Mouse (Mus musculus): ENCODE data around the gene Trpv3.
A peak's percentile ranks its signal among the peaks of the same experiment; 100 is the strongest.

Trpv3 gene

DNA sequence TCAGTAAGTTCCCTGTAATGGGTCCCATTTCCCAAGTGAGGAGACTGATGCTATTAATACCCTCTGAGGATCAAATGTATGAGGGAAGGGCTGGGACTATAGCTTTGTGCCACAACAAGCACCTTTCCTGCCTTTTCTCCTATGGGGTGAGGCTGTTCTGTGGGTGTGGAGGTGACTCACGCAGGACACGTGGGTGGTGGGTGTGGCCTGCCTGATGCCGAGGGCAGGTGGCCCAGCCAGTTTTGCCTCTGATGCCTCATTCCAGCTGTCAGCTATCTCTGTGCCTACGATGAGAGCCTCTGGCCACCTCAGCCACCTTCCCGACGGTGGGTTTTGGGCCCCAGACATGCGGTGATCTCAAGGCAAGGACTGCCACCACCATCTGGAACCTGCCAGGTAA lies at the start of gene Trpv3:
Gene Trpv3, plus strand, starts transcription at position 122 of the 400 bp plus-strand sequence.
- DNase-seq (ENCODE audit: low spot score in 2 of 2), result no peak

DNA sequence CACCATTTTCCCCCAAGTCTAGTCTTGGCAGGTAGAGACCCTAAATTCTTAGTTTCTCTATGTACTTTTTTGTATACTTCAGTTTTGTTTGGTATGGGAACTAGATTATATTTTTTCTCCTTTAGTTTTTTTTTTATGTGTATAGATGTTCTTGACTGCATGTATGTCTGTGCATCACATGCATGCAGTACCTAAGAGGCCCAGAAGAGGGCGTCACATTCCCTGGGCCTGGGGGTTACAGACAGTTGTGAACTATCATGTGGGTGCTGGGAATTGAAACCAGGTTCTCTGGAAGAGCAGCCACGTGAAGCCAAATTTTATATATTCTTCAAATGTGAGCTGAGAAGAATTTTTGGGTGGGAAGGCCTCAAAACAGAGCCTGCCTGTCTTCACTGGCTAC lies 47.5 kb upstream of the Trpv3 start:
- no peak for DNase-seq (ENCODE audit: low spot score in 2 of 2)

DNA sequence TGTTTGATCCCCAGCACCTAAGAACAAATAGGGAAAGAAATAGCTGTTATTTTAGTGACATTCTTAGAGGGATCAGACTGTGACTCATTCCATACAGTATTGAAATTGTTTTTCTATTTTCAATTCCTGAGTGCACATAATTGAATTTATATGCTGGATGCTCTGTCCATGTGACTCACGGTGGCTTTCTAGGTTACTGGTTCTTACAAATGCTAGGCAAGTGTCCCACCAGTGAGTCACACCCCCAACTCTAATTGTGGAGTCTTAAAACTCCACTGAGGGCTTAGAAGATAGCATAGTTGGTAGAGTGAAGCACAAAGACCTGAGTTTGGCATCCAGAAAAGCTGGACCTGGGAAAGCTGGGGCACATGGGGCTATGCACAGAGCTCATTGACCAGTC lies 46.5 kb upstream of the Trpv3 start:
- DNase-seq (ENCODE audit: low spot score in 2 of 2), result no peak

DNA sequence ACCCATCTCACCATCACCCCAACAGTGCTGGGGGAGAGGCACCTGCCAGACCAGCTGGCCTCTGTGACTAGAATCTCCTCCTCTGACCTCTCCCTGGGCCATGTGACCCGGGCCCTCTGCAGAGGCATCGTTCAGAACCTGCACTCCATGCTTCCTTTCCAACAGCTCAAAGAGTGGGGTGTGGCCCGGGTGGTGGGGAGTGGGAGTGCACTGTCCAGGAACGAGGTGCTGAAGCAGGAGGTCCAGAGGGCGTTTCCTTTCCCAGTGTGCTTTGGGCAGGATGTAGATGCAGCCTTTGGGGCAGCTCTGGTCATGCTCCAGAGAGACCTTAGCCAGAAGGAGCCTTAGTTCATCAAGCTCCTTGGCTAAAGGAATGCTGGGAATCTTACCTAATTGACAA lies 44.3 kb upstream of the Trpv3 start:
- no peak for DNase-seq (ENCODE audit: low spot score in 2 of 2)

DNA sequence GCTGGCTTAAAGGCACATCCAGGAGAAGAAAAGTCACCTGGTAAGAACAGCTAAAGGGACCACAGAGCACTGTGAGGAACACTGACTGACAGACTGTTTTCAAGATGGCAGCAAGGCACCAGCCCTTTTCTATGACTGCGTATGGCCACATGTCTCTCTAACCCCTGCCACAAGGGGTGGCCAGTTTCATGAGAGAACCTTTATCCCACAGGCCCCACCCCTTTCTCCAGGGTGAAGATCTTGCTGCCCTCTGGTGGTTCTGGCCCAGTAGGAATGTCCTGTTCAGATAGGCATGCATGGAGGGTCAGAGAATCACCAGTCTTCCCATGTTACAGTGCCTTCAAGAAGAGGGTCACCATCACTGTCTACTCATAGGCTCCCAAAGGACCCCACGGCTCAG lies 43.2 kb upstream of the Trpv3 start:
- DNase-seq (ENCODE audit: low spot score in 2 of 2), result peak in 1 of 2 experiments; percentile 6

DNA sequence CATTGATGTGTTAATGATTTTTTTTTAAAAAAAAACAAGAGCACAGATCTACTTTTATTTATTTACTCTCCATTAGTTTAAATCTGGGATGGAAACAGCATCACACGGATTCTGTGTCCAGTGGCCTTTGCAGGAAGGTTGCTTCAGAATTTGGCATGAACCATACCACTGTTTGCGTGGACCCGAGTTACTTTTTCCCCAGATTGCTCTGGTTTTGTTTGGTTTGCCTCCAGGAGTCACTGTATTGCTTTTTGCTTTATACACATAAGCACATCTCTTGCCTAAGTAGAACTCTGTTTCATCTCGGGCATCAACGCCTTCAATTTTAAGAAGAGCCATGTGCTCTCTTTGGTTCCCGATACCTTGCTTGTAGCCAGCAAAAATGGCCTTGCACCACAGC lies 41.3 kb upstream of the Trpv3 start:
- no peak for DNase-seq (ENCODE audit: low spot score in 2 of 2)

DNA sequence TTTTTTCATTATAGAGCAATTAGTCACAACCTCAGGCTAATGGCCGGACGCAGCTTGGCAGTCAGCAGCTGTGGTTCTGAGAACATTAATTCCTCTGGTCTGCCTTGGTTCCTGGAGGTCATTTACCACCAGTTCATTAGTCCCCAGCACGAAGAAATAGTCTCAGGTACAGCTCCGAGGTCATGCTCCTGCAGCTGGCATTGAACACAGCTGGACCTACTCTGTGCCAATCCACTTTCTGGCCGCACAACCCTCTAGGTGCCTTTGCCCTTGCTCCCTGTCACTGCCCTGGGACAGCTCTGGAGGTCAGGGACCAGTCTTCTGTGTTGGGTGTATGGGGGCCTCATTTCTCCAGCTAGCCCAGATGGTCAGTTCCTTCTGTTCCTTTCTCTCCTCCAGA lies 38.3 kb upstream of the Trpv3 start:
- no peak for DNase-seq (ENCODE audit: low spot score in 2 of 2)

DNA sequence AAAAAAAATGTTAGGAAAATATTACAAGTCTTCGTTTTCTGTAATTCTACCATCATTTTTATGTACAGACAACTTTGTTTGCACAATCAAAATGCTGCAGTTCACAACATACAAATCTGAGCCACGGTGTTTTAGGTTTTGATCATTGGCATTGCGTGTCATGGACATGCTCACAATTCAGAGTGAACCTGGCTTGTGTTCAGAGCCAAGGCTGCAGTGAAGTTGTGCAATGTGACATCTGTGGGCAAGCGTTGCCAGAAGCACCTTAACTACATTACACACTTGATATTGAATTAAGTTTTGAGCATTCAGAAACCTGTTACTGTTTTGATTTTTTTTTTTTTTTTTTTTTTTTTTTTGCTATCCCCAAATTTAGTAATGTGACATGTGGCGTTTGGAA lies 37.1 kb upstream of the Trpv3 start:
- DNase-seq (ENCODE audit: low spot score in 2 of 2), result no peak

DNA sequence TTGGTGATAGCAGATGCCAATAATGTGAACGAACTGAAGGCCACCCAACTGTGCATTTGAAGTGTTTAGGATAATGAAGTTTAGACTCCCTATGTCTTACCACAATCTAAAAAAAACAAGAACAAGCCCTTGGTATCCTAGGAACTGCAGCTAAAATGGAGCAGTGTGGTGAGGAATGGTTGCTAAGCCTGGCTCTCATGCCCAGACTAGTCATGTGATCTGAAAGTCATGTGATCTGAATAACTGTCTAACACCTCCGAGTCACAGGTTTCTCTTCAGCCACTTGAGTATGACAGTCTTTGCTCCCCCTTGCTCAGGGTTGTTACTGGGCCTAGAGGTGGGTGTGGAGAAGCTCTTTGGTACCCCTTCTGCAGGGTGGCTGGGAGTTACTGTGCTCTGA lies 34.7 kb upstream of the Trpv3 start:
- DNase-seq (ENCODE audit: low spot score in 2 of 2), result peak in 1 of 2 experiments; percentile 2

DNA sequence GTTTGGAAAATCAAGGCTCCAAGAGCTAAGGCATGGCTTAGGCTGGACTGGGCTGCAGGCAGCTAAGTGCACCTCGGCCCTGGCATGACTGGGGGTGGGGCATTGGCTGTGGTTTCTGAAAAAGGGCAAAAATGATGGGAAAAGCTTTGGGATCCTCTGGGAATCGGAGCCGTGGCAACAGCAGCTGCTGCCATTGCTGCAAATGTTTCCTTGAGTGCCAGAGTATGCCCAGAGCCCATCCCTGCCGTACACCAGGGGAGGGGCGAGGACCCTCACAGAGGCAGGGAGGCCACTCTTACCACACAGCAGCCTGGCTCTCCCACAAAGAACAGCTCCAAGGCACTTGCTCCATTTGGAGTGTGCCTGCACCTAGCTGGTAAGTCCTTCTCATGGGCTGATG lies 33.2 kb upstream of the Trpv3 start, which contains the start of gene Trpv1:
Gene Trpv1, plus strand, starts transcription at position 301 of the 400 bp plus-strand sequence.
- no peak for DNase-seq (ENCODE audit: low spot score in 2 of 2)

DNA sequence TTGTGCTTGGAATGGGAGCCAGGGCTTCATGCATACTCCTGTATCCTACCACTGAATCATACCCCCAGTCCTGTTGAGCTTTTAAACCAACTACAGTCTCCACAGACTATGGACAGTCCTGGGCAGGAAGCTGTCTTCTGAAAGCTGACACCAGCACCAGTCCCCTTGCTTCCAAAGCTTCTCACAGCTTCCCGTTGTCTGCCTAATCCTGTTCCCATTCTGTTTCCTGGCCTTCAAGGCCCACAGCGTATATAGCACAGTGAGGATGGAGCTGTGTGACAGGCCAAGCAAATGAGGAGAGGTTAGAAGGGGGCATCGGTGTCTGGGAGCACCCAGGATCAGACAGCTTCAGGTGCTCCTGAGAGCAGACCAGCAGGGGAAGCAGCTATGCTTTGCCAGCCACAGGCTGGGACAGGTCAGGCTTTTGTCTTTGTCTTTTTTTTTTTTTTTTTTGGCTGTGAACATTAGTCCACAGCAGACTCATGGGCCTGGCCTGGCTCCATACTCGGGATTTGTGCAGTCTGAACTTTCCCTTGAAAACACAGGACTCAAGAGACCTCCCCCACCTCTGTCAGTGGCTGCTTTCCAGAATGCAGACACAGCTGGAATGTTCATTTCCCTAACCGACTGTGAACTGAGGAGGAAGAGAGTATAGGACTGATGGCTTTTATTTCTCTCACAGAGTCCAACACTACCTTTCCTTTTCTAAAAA lies 31.0 kb upstream of the Trpv3 start:
- DNase-seq (ENCODE audit: low spot score in 2 of 2), result no peak

DNA sequence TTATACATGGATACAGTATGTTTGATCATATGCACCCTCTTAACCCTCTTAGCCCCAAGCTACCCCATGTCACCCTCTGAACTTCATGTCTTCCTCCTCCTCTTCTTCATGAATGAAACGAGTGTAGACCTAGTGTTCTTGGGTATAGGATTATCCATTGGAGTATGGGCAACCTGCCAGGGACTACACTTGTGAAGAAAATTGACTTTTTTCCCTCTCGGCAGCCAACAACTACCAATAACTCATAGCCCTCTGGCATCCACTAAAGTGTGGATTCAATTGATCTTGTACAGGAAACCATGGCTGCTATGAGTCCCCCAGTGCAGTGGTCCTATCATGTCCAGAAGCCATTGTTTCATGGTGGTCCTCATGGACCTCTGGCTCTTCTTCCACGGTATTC lies 30.5 kb upstream of the Trpv3 start:
- no peak for DNase-seq (ENCODE audit: low spot score in 2 of 2)

DNA sequence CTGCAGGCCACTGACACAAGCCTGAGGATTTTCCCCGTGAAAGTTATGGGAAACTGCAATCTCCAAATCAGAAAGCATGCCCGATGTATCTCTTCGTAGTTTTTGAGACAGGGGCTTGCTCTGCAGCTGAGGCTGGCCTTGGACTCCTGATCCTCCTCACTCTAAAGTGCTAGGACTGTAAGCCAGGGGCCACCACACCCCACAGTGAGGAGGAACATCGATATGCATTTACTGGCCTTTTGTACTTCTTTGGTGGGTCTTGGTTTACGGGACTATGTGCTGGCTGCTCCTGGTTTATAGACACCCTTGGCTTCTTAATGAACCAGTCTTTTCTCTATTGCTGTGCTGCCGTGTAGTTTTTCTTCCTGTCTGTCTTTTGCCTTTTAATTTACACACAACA lies 25.0 kb upstream of the Trpv3 start:
- DNase-seq (ENCODE audit: low spot score in 2 of 2), result no peak

DNA sequence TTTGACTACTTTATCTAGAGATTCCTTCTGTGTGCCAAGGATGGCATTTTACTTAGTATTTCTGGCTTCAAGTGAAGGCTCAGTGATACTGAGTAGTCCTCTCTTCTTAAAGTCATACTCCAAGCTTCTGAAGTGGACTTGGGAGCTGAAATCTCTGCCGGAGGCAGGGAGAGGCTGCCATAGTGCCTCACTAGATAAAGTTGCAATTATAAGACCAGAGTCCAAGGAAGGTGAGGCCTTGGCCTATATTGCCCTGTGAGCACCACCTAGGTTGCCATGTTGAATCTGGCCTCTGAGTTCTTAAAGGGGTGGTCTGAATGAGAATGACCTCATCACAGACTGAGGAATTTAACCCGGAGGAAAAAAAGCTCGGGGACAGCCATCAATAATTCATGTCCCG lies 24.4 kb upstream of the Trpv3 start:
- DNase-seq (ENCODE audit: low spot score in 2 of 2), result no peak

DNA sequence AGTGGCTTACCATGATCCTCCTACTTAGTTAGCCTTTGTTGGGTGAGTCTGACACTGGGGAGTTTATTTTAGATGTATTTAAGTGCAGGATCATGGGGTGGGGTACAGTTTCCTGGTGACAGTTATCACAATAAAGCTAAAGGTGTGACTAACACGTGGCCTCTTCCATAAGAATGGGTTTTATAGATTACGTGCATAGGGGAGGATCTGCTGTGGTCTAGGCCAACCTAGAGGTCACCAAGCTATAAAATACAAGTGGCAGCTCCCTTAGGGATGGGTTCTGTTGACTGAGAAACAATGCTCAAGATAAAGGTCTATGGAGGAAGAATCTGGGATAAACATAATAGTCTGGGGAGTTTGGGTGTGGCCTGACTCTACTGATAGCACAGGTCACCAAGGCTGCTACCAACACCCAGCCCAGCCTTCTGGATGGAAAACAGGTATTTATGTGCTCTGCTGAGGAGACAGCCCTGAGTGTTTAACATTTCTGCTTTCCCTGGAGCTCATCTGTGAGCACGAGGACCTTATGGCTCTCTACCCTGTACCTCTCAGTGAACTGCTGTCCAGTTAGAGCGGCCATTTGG lies 9.7 kb upstream of the Trpv3 start:
- no peak for DNase-seq (ENCODE audit: low spot score in 2 of 2)

DNA sequence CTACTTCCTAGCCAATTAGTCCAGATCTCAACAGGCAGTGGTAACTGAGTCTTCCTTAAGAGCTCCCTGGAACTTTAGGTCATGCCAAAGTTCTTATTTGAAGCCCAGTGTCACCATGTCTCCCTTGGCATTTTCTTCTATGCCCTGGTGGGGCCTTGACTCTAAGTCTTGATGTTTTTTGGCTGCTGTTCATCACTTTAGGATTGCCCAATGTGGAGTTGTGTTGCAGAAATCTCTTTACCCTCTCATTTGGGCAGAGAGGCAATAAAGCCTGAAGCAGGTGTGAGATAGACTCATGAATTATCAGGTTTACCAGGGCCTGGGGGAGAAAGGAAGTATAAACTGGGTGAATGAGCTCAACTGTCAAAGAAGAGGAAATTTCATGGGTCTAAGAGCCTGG lies 8.5 kb upstream of the Trpv3 start:
- no peak for DNase-seq (ENCODE audit: low spot score in 2 of 2)

DNA sequence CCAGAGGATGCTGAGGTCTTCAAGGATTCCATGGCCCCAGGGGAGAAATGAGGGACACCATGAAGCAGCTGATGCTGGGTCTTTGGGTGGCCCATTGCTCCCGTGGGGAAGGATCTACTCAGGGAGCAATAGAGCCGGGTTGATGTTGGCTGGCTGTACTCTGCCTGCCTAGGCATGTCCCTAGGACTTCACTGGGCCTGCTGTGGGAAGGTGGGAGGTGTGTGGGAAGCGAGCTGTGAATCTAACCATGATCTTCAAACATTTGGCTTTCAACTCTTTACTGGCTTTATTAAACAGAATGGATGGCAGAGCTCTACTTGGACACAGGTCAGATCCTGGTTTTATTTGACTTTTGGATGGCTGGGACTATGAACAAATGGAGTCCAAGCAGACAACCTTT lies 6.7 kb upstream of the Trpv3 start:
- DNase-seq (ENCODE audit: low spot score in 2 of 2), result no peak

DNA sequence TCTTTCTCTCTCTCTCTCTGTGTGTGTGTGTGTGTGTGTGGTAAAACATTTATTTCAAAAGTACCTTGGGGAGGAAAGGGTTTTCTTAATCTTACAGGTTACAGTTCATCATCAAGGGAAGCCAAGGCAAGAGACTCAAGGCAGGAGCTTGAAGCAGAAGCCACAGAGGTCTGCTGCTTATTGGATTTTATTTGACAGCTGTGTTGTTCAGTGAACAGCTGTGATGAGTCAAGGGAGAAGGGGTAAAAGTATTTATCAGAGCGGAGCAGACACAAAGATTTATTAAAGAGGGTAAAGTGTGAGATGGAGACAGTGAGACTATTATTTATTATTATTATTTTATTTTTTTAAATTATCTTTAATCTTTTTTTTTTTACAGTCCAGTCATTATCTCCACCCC lies 5.8 kb upstream of the Trpv3 start:
- no peak for DNase-seq (ENCODE audit: low spot score in 2 of 2)

DNA sequence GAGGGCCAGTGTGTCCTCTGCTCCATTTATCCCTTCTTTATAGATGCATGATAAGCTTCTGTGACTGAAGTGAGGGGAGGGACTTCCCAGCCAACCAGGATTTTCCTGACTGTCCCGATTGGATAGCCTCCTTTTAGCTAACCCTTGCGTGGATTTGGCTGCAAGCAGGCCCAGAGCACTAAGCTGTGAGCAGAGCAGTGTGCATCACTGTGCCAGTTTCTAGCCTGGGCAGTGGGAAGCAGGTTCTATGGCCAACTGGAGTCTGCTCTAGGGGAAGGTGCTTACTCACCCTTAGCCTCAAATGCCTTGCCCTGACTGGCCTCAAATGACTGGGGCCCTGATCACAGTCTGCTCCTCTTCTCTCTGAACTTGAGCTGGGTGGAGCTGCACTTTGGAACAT lies 7.6 kb downstream of the Trpv3 start:
- DNase-seq (ENCODE audit: low spot score in 2 of 2), result no peak

DNA sequence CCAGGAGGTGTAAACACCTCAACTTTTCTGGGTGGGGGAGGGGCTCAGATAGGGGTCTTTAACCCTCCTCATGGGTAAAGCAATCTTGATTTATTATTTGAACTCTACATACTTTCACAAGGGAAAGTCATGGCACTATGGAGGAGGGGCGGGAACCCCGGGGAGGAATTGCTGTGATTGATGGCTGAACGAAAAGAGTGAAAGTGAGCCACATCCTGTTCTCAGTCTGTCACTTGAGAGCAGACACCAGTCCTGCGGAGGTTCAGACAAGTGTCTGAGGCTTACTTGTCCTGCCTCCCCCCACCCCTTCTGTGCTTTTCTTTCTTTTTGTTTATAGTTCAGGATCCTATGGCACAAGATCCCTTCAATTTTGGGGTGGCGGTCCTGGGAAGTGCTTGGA lies 13.5 kb downstream of the Trpv3 start:
- DNase-seq (ENCODE audit: low spot score in 2 of 2), result no peak

DNA sequence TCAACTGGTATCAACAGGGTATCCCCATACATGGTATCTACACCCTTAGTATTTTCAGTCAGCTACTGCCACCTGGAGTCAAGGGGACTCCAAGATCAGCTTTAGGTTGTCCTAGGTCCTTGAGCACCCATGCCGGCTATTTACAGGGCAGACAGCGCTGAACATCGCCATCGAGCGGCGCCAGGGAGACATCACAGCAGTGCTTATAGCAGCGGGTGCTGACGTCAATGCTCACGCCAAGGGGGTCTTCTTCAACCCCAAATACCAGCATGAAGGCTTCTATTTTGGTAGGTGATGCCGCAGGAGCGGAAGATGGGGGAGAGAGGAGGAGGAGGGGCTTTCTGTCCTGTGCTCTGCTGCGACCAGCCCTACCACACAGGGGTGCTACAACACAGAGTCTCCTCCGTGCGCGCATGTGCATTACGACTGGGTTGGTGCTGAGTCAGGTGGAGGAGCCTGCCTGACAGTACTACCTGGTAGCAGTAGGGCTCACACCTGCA lies 14.4 kb downstream of the Trpv3 start:
- DNase-seq (ENCODE audit: low spot score in 2 of 2), result peak; percentile 70 to 84

DNA sequence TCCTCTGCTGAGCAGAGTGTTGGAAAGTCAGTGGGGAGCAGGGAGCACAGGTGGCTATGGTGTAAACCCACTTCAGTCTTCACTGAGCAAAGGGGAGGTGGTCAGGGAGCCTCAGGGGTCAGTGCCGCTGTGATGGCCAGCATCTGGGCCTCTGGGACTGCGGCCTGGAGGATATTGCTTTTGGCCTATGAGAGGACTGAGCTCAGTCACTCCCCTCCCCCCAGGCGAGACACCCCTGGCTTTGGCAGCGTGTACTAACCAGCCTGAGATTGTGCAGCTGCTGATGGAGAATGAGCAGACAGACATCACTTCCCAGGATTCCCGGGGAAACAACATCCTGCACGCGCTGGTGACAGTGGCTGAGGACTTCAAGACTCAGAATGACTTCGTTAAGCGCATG lies 16.2 kb downstream of the Trpv3 start:
- DNase-seq (ENCODE audit: low spot score in 2 of 2), result no peak

DNA sequence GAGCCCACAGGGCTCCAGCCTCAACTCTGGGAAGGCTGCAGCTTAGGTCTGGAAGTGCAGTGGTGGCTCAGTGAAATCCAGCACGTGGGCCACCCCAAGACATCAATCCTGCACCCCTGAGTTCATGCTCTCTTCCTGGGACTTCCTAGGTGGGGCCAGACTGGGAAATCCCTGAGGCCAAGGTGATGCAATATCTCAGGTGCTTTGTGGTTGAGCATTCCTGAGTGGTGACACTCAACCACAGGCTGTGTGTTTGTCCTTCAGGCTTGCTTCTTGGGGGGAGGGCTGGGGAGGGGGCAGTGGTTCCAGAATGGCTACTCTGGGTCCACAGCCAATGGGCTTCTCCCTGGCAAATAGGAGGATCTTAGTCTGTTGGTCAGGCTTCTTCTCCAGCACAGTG lies 16.7 kb downstream of the Trpv3 start:
- no peak for DNase-seq (ENCODE audit: low spot score in 2 of 2)

DNA sequence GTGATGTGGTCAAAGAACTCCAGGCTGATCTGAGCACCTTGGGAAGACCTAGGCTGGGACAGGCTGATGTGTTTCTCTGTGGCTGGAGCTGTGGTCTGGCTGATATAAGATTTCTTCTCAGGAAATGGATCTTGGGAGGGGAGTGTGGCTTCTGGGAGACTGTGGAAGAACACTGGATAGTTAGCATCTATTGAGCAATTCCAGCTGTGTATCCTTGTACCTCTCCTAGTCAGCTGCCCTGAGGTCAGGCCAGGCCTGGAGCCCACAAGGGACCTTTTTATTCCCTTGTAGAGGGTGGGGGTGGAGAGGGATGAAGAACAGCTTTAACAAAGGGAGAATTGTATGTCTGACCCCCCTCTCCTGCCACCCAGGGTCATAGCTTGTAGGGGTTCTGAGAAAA lies 17.2 kb downstream of the Trpv3 start:
- DNase-seq (ENCODE audit: low spot score in 2 of 2), result no peak

Measured in left cerebral cortex, adult 9 months (tissue).